Mouse (Mus musculus) lung, postnatal 0 days (tissue): ENCODE measurements around the gene Ndel1. TPM values are rescaled to one million over a fixed set of nuclear protein-coding genes. Genes with fewer than 3 reads are reported as not detected.
A peak's percentile ranks its signal among the peaks of the same experiment; 100 is the strongest.

Experiments used
- ATAC-seq: fragments of 200-750 bp; cut with Nextera tagmentation; 2 replicates; pipeline ENCODE4 v1.8.0; 2017; ENCODE audit warnings: moderate library complexity
- DNase-seq: peaks from one replicate; pipeline ENCODE4 v3.0.0-alpha.2; 2016; ENCODE audit warnings: low spot score
- H3K27ac ChIP-seq: fragments of 300-500 bp; sonication (generic); 2 replicates; pipeline ENCODE4 v1.5.1; 2014; ENCODE audit warnings: antibody characterized with exemption, mild to moderate bottlenecking, low read length, mixed read lengths
- H3K27me3 ChIP-seq: fragments of 300-500 bp; sonication (generic); replicated peaks from 2 replicates; pipeline ENCODE4 v1.6.1; 2014; ENCODE audit warnings: low read length, mixed read lengths; ENCODE audit not compliant: insufficient read depth
- H3K36me3 ChIP-seq: fragments of 300-500 bp; sonication (generic); 2 replicates; pipeline ENCODE4 v1.6.1; 2014; ENCODE audit warnings: low read length, mixed read lengths; ENCODE audit not compliant: insufficient read depth
- H3K4me1 ChIP-seq: fragments of 300-500 bp; sonication (generic); 2 replicates; pipeline ENCODE4 v1.6.1; 2014; ENCODE audit warnings: antibody characterized with exemption, low read depth, low read length, mixed read lengths; ENCODE audit not compliant: insufficient read depth
- H3K4me2 ChIP-seq: fragments of 300-500 bp; sonication (generic); replicated peaks from 2 replicates; pipeline ENCODE4 v1.6.1; 2014; ENCODE audit warnings: low read depth, mild to moderate bottlenecking, low read length, moderate library complexity, mixed read lengths
- H3K4me3 ChIP-seq: fragments of 300-500 bp; sonication (generic); 2 replicates; pipeline ENCODE4 v1.5.1; 2014; ENCODE audit warnings: low read depth, low read length
- H3K9ac ChIP-seq: fragments of 300-500 bp; sonication (generic); replicated peaks from 2 replicates; pipeline ENCODE4 v1.6.1; 2014; ENCODE audit warnings: low read depth, mild to moderate bottlenecking
- H3K9me3 ChIP-seq: fragments of 300-500 bp; sonication (generic); 2 replicates; pipeline ENCODE4 v1.6.1; 2016; ENCODE audit warnings: low read length, mixed read lengths
- CTCF ChIP-seq: IDR thresholded peaks from 2 replicates; pipeline ENCODE4 v1.5.1; 2016; ENCODE audit warnings: antibody characterized with exemption, mild to moderate bottlenecking
- EP300 ChIP-seq: IDR thresholded peaks from 2 replicates; pipeline ENCODE4 v1.6.1; 2016; ENCODE audit warnings: antibody characterized with exemption, mild to moderate bottlenecking, control low read depth
- WGBS: fragments of 180-500 bp; shearing (Covaris S2); extraction: QIAGEN DNeasy Blood & Tissue Kit; methylation state at CpG from one replicate; pipeline ENCODE4 v1.1.7; 2014; 5-methylcytosine and 5-hydroxymethylcytosine counted together
- polyA plus RNA-seq: library from polyadenylated mRNA; unstranded; fragments of >200 nt; fragmentation: Nextera tagmentation; extraction: Ambion mirVana; gene quantifications from 2 replicates; pipeline ENCODE4 v1.2.1, GENCODE M21; 2015

The Ndel1 gene
- polyA plus RNA-seq, 1 experiment from 2014 or later = 79.1 TPM

DNA sequence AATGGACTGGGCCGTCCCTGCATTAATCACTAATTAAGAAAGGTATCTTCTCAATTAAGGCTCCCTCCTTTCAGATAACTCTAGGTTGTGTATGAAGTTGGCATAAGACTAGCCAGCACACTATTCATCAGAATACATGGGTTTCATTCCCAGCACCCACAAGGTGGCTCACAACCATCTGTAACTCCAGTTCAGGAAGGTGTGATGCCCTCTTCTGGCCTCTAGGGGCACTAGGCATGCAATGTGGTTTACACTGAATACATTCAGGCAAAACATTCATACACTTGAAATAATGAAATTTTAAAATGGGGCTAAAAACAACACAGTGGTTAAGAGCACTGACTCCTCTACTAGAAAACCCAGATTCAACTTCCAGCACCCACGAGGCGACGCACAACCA lies 25.5 kb upstream of the Ndel1 start:
- no peaks in the 10 kb centered on the region for H3K36me3 ChIP-seq
- no peak for ATAC-seq
- peak; percentile 49 for DNase-seq
- no peak overlapping the region for H3K27ac ChIP-seq
- WGBS = 50% methylated on average over 4 of the region's 4 CpGs
- no peaks in the 10 kb centered on the region for H3K9me3 ChIP-seq
- no peak overlapping the region for H3K9ac ChIP-seq
- no peak overlapping the region for H3K4me2 ChIP-seq
- no peak overlapping the region for H3K4me3 ChIP-seq
- peaks cover 2% of the 10 kb centered on the region; the same call in 1 of the 2 replicates for H3K4me1 ChIP-seq
- no peaks in the 10 kb centered on the region for H3K27me3 ChIP-seq
- peak; percentile 82 for TF ChIP-seq CTCF
- TF ChIP-seq EP300 = no peak

GRCm38 (mm10) chr11:68896247-68896646 lies 24.6 kb upstream of the Ndel1 start:
- no peaks in the 10 kb centered on the region for H3K9me3 ChIP-seq
- H3K27ac ChIP-seq = no peak overlapping the region
- DNase-seq (no peak), ATAC-seq (no peak)
- H3K4me3 ChIP-seq = no peak overlapping the region
- no peak overlapping the region for H3K4me2 ChIP-seq
- 73% methylated on average over 5 of the region's 5 CpGs for WGBS
- no peak overlapping the region for H3K9ac ChIP-seq
- H3K36me3 ChIP-seq = no peaks in the 10 kb centered on the region
- peaks cover 5% of the 10 kb centered on the region; the same call in 1 of the 2 replicates for H3K4me1 ChIP-seq
- TF ChIP-seq CTCF (no peak), EP300 (0 out of 2 replicates have a peak, but pooled peaks have one; percentile 17)
- no peaks in the 10 kb centered on the region for H3K27me3 ChIP-seq

GRCm38 (mm10) chr11:68893911-68894464 lies 22.3 kb upstream of the Ndel1 start:
- DNase-seq (no peak), ATAC-seq (no peak)
- Histone ChIP-seq H3K4me1 (peaks cover 5% of the 10 kb centered on the region; the same call in 1 of the 2 replicates), H3K9me3 (no peaks in the 10 kb centered on the region), H3K27me3 (no peaks in the 10 kb centered on the region), H3K27ac (no peak overlapping the region), H3K9ac (no peak overlapping the region), H3K4me2 (no peak overlapping the region), H3K36me3 (no peaks in the 10 kb centered on the region), H3K4me3 (no peak overlapping the region)
- no peak for TF ChIP-seq EP300
- WGBS = 48% methylated on average over 12 of the region's 12 CpGs

- no peak overlapping the region for H3K9ac ChIP-seq
- peak; percentile 38 for DNase-seq
- H3K27ac ChIP-seq = peak overlapping the region; percentile 38; the same call in 1 of the 2 replicates
- TF ChIP-seq CTCF = no peak
- TF ChIP-seq EP300 = no peak
- H3K27me3 ChIP-seq = no peaks in the 10 kb centered on the region
- no peak overlapping the region for H3K4me3 ChIP-seq
- H3K36me3 ChIP-seq = no peaks in the 10 kb centered on the region
- no peak overlapping the region for H3K4me2 ChIP-seq
- ATAC-seq = peak; percentile 69
- peaks cover 5% of the 10 kb centered on the region; the same call in 1 of the 2 replicates for H3K4me1 ChIP-seq
- WGBS = 36% methylated on average over 14 of the region's 15 CpGs
- no peaks in the 10 kb centered on the region for H3K9me3 ChIP-seq
These were observed 20.7 kb upstream of the Ndel1 start for GRCm38 (mm10) chr11:68892233-68892832.

- 48% methylated on average over 5 of the region's 5 CpGs for WGBS
- Histone ChIP-seq H3K9me3 (no peaks in the 10 kb centered on the region), H3K9ac (no peak overlapping the region), H3K27me3 (no peaks in the 10 kb centered on the region), H3K4me3 (no peak overlapping the region), H3K36me3 (no peaks in the 10 kb centered on the region), H3K27ac (no peak overlapping the region; the same call in 1 of the 2 replicates), H3K4me2 (no peak overlapping the region), H3K4me1 (peaks cover 5% of the 10 kb centered on the region; the same call in 1 of the 2 replicates)
- TF ChIP-seq EP300 = 0 out of 2 replicates have a peak, but pooled peaks have one; percentile 27
- no peak for TF ChIP-seq CTCF
- DNase-seq (peak; percentile 46), ATAC-seq (peak; percentile 74)
These were observed 20.2 kb upstream of the Ndel1 start for GRCm38 (mm10) chr11:68891823-68892222.

GRCm38 (mm10) chr11:68890625-68891024 lies 19.0 kb upstream of the Ndel1 start:
- H3K4me2 ChIP-seq = no peak overlapping the region
- WGBS = 19% methylated on average over 2 of the region's 2 CpGs
- H3K4me1 ChIP-seq = peaks cover 5% of the 10 kb centered on the region; the same call in 1 of the 2 replicates
- no peak overlapping the region for H3K4me3 ChIP-seq
- no peaks in the 10 kb centered on the region for H3K9me3 ChIP-seq
- TF ChIP-seq CTCF (no peak), EP300 (no peak)
- H3K9ac ChIP-seq = no peak overlapping the region
- no peak overlapping the region for H3K27ac ChIP-seq
- no peaks in the 10 kb centered on the region for H3K27me3 ChIP-seq
- H3K36me3 ChIP-seq = no peaks in the 10 kb centered on the region
- DNase-seq (no peak), ATAC-seq (no peak)
